Mouse (Mus musculus) cerebellum, adult 2 months (tissue): Measurements from ENCODE around the gene Clec3a. TPM values are rescaled to one million over a fixed set of nuclear protein-coding genes. Genes with fewer than 3 reads are reported as not detected.

Experiments
- DNase-seq, 2 experiments: peaks; one replicate each; pipeline ENCODE4 v3.0.0; 2021
- H3K27ac ChIP-seq: fragments of 200-500 bp; 2 replicates; pipeline ENCODE4 v1.5.1; 2012; ENCODE audit warnings: low read length, control low read depth, inconsistent platforms; ENCODE audit not compliant: insufficient read depth
- H3K27me3 ChIP-seq: fragments of 200-500 bp; 2 replicates; pipeline ENCODE4 v1.6.1; 2012; ENCODE audit warnings: inconsistent platforms, mild to moderate bottlenecking, low read length, moderate library complexity; ENCODE audit not compliant: control insufficient read depth, insufficient read depth
- H3K4me1 ChIP-seq: fragments of 200-500 bp; 2 replicates; pipeline ENCODE4 v1.6.1; 2011; ENCODE audit warnings: low read length; ENCODE audit not compliant: control insufficient read depth, insufficient read depth
- H3K4me3 ChIP-seq: fragments of 200-500 bp; replicated peaks from 2 replicates; pipeline ENCODE3; 2011; ENCODE audit warnings: mild to moderate bottlenecking, low read depth, low read length, control low read depth; ENCODE audit not compliant: insufficient read depth
- CTCF ChIP-seq: fragments of 200-500 bp; IDR thresholded peaks from 2 replicates; pipeline ENCODE4 v1.5.1; 2011; ENCODE audit warnings: low read depth, mild to moderate bottlenecking, control low read depth, low read length, moderate library complexity, borderline replicate concordance; ENCODE audit not compliant: insufficient read depth
- POLR2A ChIP-seq: fragments of 200-500 bp; IDR thresholded peaks from 2 replicates; pipeline ENCODE4 v1.6.1; 2011; ENCODE audit warnings: low read length, control low read depth, borderline replicate concordance; ENCODE audit not compliant: insufficient read depth
- WGBS: fragments of 180-500 bp; shearing (Covaris S2); methylation state at CpG from one replicate; pipeline ENCODE4 v1.1.7; 2018; 5-methylcytosine and 5-hydroxymethylcytosine counted together
- polyA plus RNA-seq: library from polyadenylated mRNA; depleted of rRNA; stranded (reverse); fragments of >200 nt; gene quantifications from 2 replicates; pipeline ENCODE4 v1.2.3, GENCODE M21; 2012

Gene Clec3a
- polyA plus RNA-seq, 1 experiment = not detected

- Histone ChIP-seq H3K4me1 (no peaks in the 10 kb centered on the region), H3K4me3 (no peak overlapping the region), H3K27me3 (no peaks in the 10 kb centered on the region), H3K27ac (no peak overlapping the region)
- TF ChIP-seq POLR2A = no peak
- TF ChIP-seq CTCF = no peak
- WGBS = 75% methylated on average over 7 of the region's 7 CpGs
- no peak for DNase-seq
Measured at GRCm38 (mm10) chr8:114401679-114402078, 16.2 kb upstream of the Clec3a start.

GRCm38 (mm10) chr8:114411421-114411820 is 6.5 kb upstream of the Clec3a start:
- no peaks in the 10 kb centered on the region for H3K4me1 ChIP-seq
- DNase-seq = no peak
- no peak overlapping the region for H3K4me3 ChIP-seq
- WGBS = 77% methylated on average over 3 of the region's 3 CpGs
- TF ChIP-seq CTCF (no peak), POLR2A (no peak)
- no peaks in the 10 kb centered on the region for H3K27me3 ChIP-seq
- no peak overlapping the region for H3K27ac ChIP-seq

DNA sequence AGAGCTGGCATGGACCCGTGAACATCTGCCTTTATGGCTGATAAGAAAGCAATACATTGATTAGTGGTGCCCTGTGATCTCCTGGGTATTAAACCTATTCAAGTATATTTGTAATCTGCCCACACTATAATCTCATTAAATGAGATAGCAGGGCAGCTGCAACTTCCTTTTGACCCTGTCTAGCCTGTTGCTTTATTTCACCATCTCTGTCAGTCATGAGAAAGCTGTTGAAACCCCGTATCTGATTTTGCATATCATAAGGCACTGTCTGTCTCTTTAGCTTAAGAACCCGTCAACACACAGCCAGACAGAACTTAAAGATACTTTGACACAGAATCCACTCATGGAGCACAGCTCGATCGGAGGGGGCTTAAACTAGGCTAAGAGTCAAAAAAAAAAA is 600 bp downstream of the Clec3a start:
- WGBS = 89% methylated on average over 5 of the region's 5 CpGs

GRCm38 (mm10) chr8:114418904-114419303 is 1.0 kb downstream of the Clec3a start:
- no peak overlapping the region for H3K4me3 ChIP-seq
- no peaks in the 10 kb centered on the region for H3K27me3 ChIP-seq
- TF ChIP-seq CTCF = no peak
- no peak for TF ChIP-seq POLR2A
- WGBS = 83% methylated on average over 6 of the region's 6 CpGs
- no peaks in the 10 kb centered on the region for H3K4me1 ChIP-seq
- H3K27ac ChIP-seq = no peak overlapping the region
- DNase-seq = no peak

More for the DNA sequence above, 600 bp downstream of the Clec3a start:
- Histone ChIP-seq H3K27me3 (no peaks in the 10 kb centered on the region), H3K4me1 (no peaks in the 10 kb centered on the region), H3K4me3 (no peak overlapping the region), H3K27ac (no peak overlapping the region)
- no peak for DNase-seq
- TF ChIP-seq CTCF = no peak

GRCm38 (mm10) chr8:114421544-114421943 is 3.7 kb downstream of the Clec3a start:
- Histone ChIP-seq H3K27me3 (no peaks in the 10 kb centered on the region), H3K27ac (no peak overlapping the region), H3K4me3 (no peak overlapping the region), H3K4me1 (no peaks in the 10 kb centered on the region)
- TF ChIP-seq CTCF (no peak), POLR2A (no peak)
- no peak for DNase-seq
- WGBS = 72% methylated on average over 4 of the region's 4 CpGs

DNA sequence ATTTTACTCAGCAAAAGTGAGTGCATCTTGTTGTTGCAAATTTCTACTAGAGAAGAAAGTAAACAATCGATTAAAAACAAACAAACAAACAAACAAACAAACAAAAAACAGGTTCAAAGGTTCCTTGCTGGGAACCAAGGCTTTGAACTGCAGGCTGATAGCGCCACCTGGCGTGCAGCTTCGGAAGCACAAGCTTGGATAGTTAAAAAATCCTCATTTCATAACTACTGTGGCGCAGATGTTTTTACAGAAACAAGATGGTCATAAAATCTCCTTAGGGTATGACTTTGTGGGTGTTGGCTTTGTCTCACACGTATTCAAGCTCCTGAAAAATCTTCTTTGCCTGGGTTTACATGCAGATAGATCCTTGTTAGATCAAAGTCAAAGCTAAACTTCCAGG is 20.4 kb downstream of the Clec3a start:
- whole genome bisulfite sequencing = 9% methylated on average over 6 of the region's 6 CpGs
- Histone ChIP-seq H3K4me3 (no peak overlapping the region), H3K27ac (no peak overlapping the region), H3K27me3 (no peaks in the 10 kb centered on the region), H3K4me1 (no peaks in the 10 kb centered on the region)
- DNase-seq = peak in 1 of 2 experiments; percentile 54
- TF ChIP-seq CTCF (peak; percentile 82), POLR2A (no peak)

- peak; percentile 68 for TF ChIP-seq CTCF
- TF ChIP-seq POLR2A = peak; percentile 91
- Histone ChIP-seq H3K27me3 (no peaks in the 10 kb centered on the region), H3K4me1 (no peaks in the 10 kb centered on the region), H3K27ac (peak within 1 kb of the TSS; percentile 88), H3K4me3 (peak within 1 kb of the TSS; percentile 92)
- DNase-seq = peak; percentile 99 to 100
- under 1% methylated on average over 54 of the region's 54 CpGs for WGBS
Measured at GRCm38 (mm10) chr8:114439334-114440204, 21.7 kb downstream of the Clec3a start, which contains the start of gene Wwox. Wwox (plus strand) TSS chr8:114439655.

DNA sequence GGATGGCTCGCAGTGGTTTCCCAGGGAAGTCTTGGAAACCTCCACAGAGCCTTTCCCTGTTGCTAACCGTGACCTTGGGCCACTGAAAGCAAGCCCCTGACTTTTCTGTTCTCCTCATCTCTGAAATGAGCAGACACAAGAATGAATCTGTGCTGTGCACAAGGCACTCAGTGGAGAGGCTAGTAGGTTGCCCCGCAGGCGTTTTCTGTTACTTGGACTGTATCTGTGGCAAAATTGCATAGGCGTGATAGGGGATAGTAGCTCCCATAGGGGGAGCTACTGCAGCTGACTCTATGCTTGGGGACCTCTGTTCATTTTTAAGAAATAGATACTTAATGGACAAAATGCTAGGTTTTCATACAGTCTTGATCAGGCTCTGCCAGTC is 22.3 kb downstream of the Clec3a start:
- WGBS = 2% methylated on average over 5 of the region's 5 CpGs
- Histone ChIP-seq H3K27ac (0 out of 2 replicates have a peak overlapping the region, but pooled peaks have one; percentile 88), H3K4me3 (peak overlapping the region; percentile 92), H3K27me3 (no peaks in the 10 kb centered on the region), H3K4me1 (no peaks in the 10 kb centered on the region)
- no peak for DNase-seq
- TF ChIP-seq POLR2A (no peak), CTCF (peak; percentile 10; the same call in 1 of the 2 replicates)
